Mouse (Mus musculus): ENCODE measurements at regions not wholly inside any gene's neighbourhood (a gene's known extent, or its start where the extent isn't known, plus 50 kb on each side); places are given as distances from the start of the nearest gene placed in this dataset.

DNA sequence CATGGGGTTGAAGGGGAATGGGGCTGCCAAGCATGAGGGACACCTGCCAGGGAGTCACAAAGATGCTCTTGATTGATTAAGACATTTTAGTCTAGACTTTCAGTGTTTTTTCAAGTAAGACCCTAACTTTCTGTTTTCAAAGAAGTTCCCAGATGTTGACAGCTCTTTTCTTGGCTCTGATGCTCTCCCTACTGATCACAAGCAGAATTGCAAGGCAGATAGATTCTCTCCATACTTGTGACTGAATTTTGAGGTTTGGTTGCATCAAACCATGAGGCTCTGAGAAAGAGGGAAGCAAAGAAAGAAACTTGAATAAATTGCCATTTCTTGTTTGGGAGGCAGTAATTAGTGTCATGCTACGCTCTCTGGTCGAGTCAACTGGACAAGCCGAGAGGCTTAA lies 64.5 kb downstream of the Perp start:
- TF ChIP-seq CHD2 (IDR thresholded peaks at IDR 0.05; ENCODE audit: low read depth, low read length) (no peak), ZC3H11A (IDR thresholded peaks at IDR 0.05; ENCODE audit: borderline replicate concordance, low read depth, low read length) (no peak)
